Mouse (Mus musculus): ENCODE measurements around the gene Ucma. TPM values are rescaled to one million over a fixed set of nuclear protein-coding genes. Genes with fewer than 3 reads are reported as not detected.

Ucma gene
- polyA plus RNA-seq, 1 experiment from 2014 or later: 0.49 TPM

- no peaks in the 10 kb centered on the region for H3K4me1 ChIP-seq (ENCODE audit: control insufficient read depth, insufficient read depth, low read length)
- no peaks in the 10 kb centered on the region for H3K9me3 ChIP-seq (replicated peaks; ENCODE audit: control insufficient read depth, low read length)
- H3K4me2 ChIP-seq (ENCODE audit: low read depth, low read length): no peak overlapping the region
- 91% methylated on average over 11 of the region's 11 CpGs for WGBS
- H3K27ac ChIP-seq (ENCODE audit: low read length): no peak overlapping the region
- no peak for ATAC-seq (replicated peaks; ENCODE audit: extremely low read depth, insufficient read depth, low FRiP score)
- H3K4me3 ChIP-seq (ENCODE audit: low read length): no peak overlapping the region
- H3K27me3 ChIP-seq (ENCODE audit: control insufficient read depth, insufficient read depth, low read length): no peaks in the 10 kb centered on the region
- H3K36me3 ChIP-seq (ENCODE audit: control insufficient read depth, insufficient read depth): peaks cover 17% of the 10 kb centered on the region
- no peak overlapping the region for H3K9ac ChIP-seq (ENCODE audit: low read length)
Measured at GRCm38 (mm10) chr2:4993584-4993983, 17.7 kb downstream of the Ucma start.

- Histone ChIP-seq H3K4me1 (ENCODE audit: control insufficient read depth, insufficient read depth, low read length) (no peaks in the 10 kb centered on the region), H3K9me3 (replicated peaks; ENCODE audit: control insufficient read depth, low read length) (no peaks in the 10 kb centered on the region), H3K9ac (ENCODE audit: low read length) (no peak overlapping the region), H3K4me3 (ENCODE audit: low read length) (no peak overlapping the region), H3K27me3 (ENCODE audit: control insufficient read depth, insufficient read depth, low read length) (no peaks in the 10 kb centered on the region), H3K4me2 (ENCODE audit: low read depth, low read length) (no peak overlapping the region), H3K36me3 (ENCODE audit: control insufficient read depth, insufficient read depth) (peaks cover 21% of the 10 kb centered on the region), H3K27ac (ENCODE audit: low read length) (no peak overlapping the region)
- no peak for ATAC-seq (replicated peaks; ENCODE audit: extremely low read depth, insufficient read depth, low FRiP score)
- whole genome bisulfite sequencing: 93% methylated on average over 4 of the region's 4 CpGs
Measured at GRCm38 (mm10) chr2:4994436-4994835, 18.5 kb downstream of the Ucma start.

GRCm38 (mm10) chr2:4995646-4996045 is 19.7 kb downstream of the Ucma start:
- H3K27me3 ChIP-seq (ENCODE audit: control insufficient read depth, insufficient read depth, low read length): no peaks in the 10 kb centered on the region
- H3K4me2 ChIP-seq (ENCODE audit: low read depth, low read length): no peak overlapping the region
- no peak overlapping the region for H3K27ac ChIP-seq (ENCODE audit: low read length)
- H3K36me3 ChIP-seq (ENCODE audit: control insufficient read depth, insufficient read depth): peaks cover 24% of the 10 kb centered on the region
- no peaks in the 10 kb centered on the region for H3K9me3 ChIP-seq (replicated peaks; ENCODE audit: control insufficient read depth, low read length)
- H3K4me3 ChIP-seq (ENCODE audit: low read length): no peak overlapping the region
- no peak for ATAC-seq (replicated peaks; ENCODE audit: extremely low read depth, insufficient read depth, low FRiP score)
- no peak overlapping the region for H3K9ac ChIP-seq (ENCODE audit: low read length)
- H3K4me1 ChIP-seq (ENCODE audit: control insufficient read depth, insufficient read depth, low read length): no peaks in the 10 kb centered on the region
- WGBS: 91% methylated on average over 11 of the region's 11 CpGs

GRCm38 (mm10) chr2:4996421-4996824 is 20.5 kb downstream of the Ucma start:
- Histone ChIP-seq H3K4me2 (ENCODE audit: low read depth, low read length) (no peak overlapping the region), H3K4me3 (ENCODE audit: low read length) (no peak overlapping the region), H3K27me3 (ENCODE audit: control insufficient read depth, insufficient read depth, low read length) (no peaks in the 10 kb centered on the region), H3K4me1 (ENCODE audit: control insufficient read depth, insufficient read depth, low read length) (no peaks in the 10 kb centered on the region), H3K9me3 (replicated peaks; ENCODE audit: control insufficient read depth, low read length) (no peaks in the 10 kb centered on the region), H3K36me3 (ENCODE audit: control insufficient read depth, insufficient read depth) (peaks cover 20% of the 10 kb centered on the region), H3K9ac (ENCODE audit: low read length) (no peak overlapping the region), H3K27ac (ENCODE audit: low read length) (no peak overlapping the region)
- no peak for ATAC-seq (replicated peaks; ENCODE audit: extremely low read depth, insufficient read depth, low FRiP score)
- WGBS: 91% methylated on average over 6 of the region's 6 CpGs

- Histone ChIP-seq H3K4me2 (ENCODE audit: low read depth, low read length) (no peak overlapping the region), H3K27ac (ENCODE audit: low read length) (no peak overlapping the region), H3K4me1 (ENCODE audit: control insufficient read depth, insufficient read depth, low read length) (no peaks in the 10 kb centered on the region), H3K36me3 (ENCODE audit: control insufficient read depth, insufficient read depth) (peaks cover 16% of the 10 kb centered on the region; the same call in 1 of the 2 replicates), H3K4me3 (ENCODE audit: low read length) (no peak overlapping the region), H3K27me3 (ENCODE audit: control insufficient read depth, insufficient read depth, low read length) (no peaks in the 10 kb centered on the region), H3K9me3 (replicated peaks; ENCODE audit: control insufficient read depth, low read length) (no peaks in the 10 kb centered on the region), H3K9ac (ENCODE audit: low read length) (no peak overlapping the region)
- no peak for ATAC-seq (replicated peaks; ENCODE audit: extremely low read depth, insufficient read depth, low FRiP score)
- whole genome bisulfite sequencing: 71% methylated on average over 3 of the region's 3 CpGs
Measured at GRCm38 (mm10) chr2:4998905-4999304, 23.0 kb downstream of the Ucma start.

GRCm38 (mm10) chr2:5001266-5001665 is 25.3 kb downstream of the Ucma start:
- no peaks in the 10 kb centered on the region for H3K4me1 ChIP-seq (ENCODE audit: control insufficient read depth, insufficient read depth, low read length)
- whole genome bisulfite sequencing: 85% methylated on average over 6 of the region's 6 CpGs
- no peaks in the 10 kb centered on the region for H3K9me3 ChIP-seq (replicated peaks; ENCODE audit: control insufficient read depth, low read length)
- no peak overlapping the region for H3K27ac ChIP-seq (ENCODE audit: low read length)
- no peaks in the 10 kb centered on the region for H3K27me3 ChIP-seq (ENCODE audit: control insufficient read depth, insufficient read depth, low read length)
- H3K36me3 ChIP-seq (ENCODE audit: control insufficient read depth, insufficient read depth): peaks cover 15% of the 10 kb centered on the region
- no peak overlapping the region for H3K4me2 ChIP-seq (ENCODE audit: low read depth, low read length)
- ATAC-seq (replicated peaks; ENCODE audit: extremely low read depth, insufficient read depth, low FRiP score): no peak
- no peak overlapping the region for H3K9ac ChIP-seq (ENCODE audit: low read length)
- H3K4me3 ChIP-seq (ENCODE audit: low read length): no peak overlapping the region

- Histone ChIP-seq H3K27me3 (ENCODE audit: control insufficient read depth, insufficient read depth, low read length) (no peaks in the 10 kb centered on the region), H3K4me3 (ENCODE audit: low read length) (no peak overlapping the region), H3K9ac (ENCODE audit: low read length) (no peak overlapping the region), H3K27ac (ENCODE audit: low read length) (no peak overlapping the region), H3K9me3 (replicated peaks; ENCODE audit: control insufficient read depth, low read length) (no peaks in the 10 kb centered on the region), H3K36me3 (ENCODE audit: control insufficient read depth, insufficient read depth) (peaks cover 16% of the 10 kb centered on the region), H3K4me1 (ENCODE audit: control insufficient read depth, insufficient read depth, low read length) (peaks cover 9% of the 10 kb centered on the region), H3K4me2 (ENCODE audit: low read depth, low read length) (no peak overlapping the region)
- no peak for ATAC-seq (replicated peaks; ENCODE audit: extremely low read depth, insufficient read depth, low FRiP score)
- WGBS: 88% methylated on average over 4 of the region's 4 CpGs
Measured at GRCm38 (mm10) chr2:5007107-5007506, 31.2 kb downstream of the Ucma start.

- WGBS: 12% methylated on average over 8 of the region's 8 CpGs
- Histone ChIP-seq H3K4me3 (ENCODE audit: low read length) (peak overlapping the region; percentile 90), H3K36me3 (ENCODE audit: control insufficient read depth, insufficient read depth) (peaks cover 11% of the 10 kb centered on the region), H3K9me3 (replicated peaks; ENCODE audit: control insufficient read depth, low read length) (no peaks in the 10 kb centered on the region), H3K27me3 (ENCODE audit: control insufficient read depth, insufficient read depth, low read length) (no peaks in the 10 kb centered on the region), H3K4me2 (ENCODE audit: low read depth, low read length) (peak overlapping the region; percentile 83), H3K9ac (ENCODE audit: low read length) (peak overlapping the region; percentile 77), H3K4me1 (ENCODE audit: control insufficient read depth, insufficient read depth, low read length) (peaks cover 10% of the 10 kb centered on the region), H3K27ac (ENCODE audit: low read length) (no peak overlapping the region)
- no peak for ATAC-seq (replicated peaks; ENCODE audit: extremely low read depth, insufficient read depth, low FRiP score)
Measured at GRCm38 (mm10) chr2:5011898-5012490, 36.1 kb downstream of the Ucma start.

GRCm38 (mm10) chr2:5012491-5013324 is 36.8 kb downstream of the Ucma start, which contains the start of gene Mcm10:
Gene Mcm10, minus strand, starts transcription at chr2:5012791.
- Histone ChIP-seq H3K4me3 (ENCODE audit: low read length) (peak within 1 kb of the TSS; percentile 90), H3K27ac (ENCODE audit: low read length) (no peak within 1 kb of the TSS), H3K36me3 (ENCODE audit: control insufficient read depth, insufficient read depth) (peaks cover 11% of the 10 kb centered on the region), H3K4me2 (ENCODE audit: low read depth, low read length) (peak within 1 kb of the TSS; percentile 83), H3K4me1 (ENCODE audit: control insufficient read depth, insufficient read depth, low read length) (peaks cover 10% of the 10 kb centered on the region), H3K27me3 (ENCODE audit: control insufficient read depth, insufficient read depth, low read length) (no peaks in the 10 kb centered on the region), H3K9me3 (replicated peaks; ENCODE audit: control insufficient read depth, low read length) (no peaks in the 10 kb centered on the region), H3K9ac (ENCODE audit: low read length) (peak within 1 kb of the TSS; percentile 77)
- whole genome bisulfite sequencing: 3% methylated on average over 32 of the region's 32 CpGs
- peak; percentile 100 for ATAC-seq (replicated peaks; ENCODE audit: extremely low read depth, insufficient read depth, low FRiP score)

All from heart, embryonic 16.5 days (tissue).